Mouse (Mus musculus) erythroblast, embryonic 14.5 days (primary cell): ENCODE data around the gene Runx2.

Experiments
- GATA1 ChIP-seq: IDR thresholded peaks from 2 replicates; pipeline ENCODE4 v1.6.1; 2012; ENCODE audit warnings: low read length, inconsistent platforms, mixed read lengths
- TAL1 ChIP-seq: IDR thresholded peaks from 3 replicates; pipeline ENCODE4 v1.6.1; 2012; ENCODE audit warnings: low read length, inconsistent platforms, mixed read lengths

GRCm38 (mm10) chr17:44490164-44490794 lies 324.3 kb downstream of the Runx2 start:
- TF ChIP-seq TAL1 (no peak), GATA1 (no peak)
